Mouse (Mus musculus) MEL (cell line): ENCODE measurements around the gene Prkcg. TPM values are rescaled to one million over a fixed set of nuclear protein-coding genes. Genes with fewer than 3 reads are reported as not detected.

ENCODE experiments used
- DNase-seq: peaks from one replicate; pipeline ENCODE4 v3.0.0; 2011; ENCODE audit warnings: low read depth, low spot score
- H3K27ac ChIP-seq: 2 replicates; pipeline ENCODE4 v1.5.1; 2012; ENCODE audit warnings: low read depth, mild to moderate bottlenecking, control low read depth, low read length, moderate library complexity; ENCODE audit not compliant: control insufficient read depth
- H3K27me3 ChIP-seq, 2 experiments: fragments of 150-350 bp in 1 of 2; sonication (generic) in 1 of 2; 2 replicates each; pipeline ENCODE4 v1.6.1; 2012; ENCODE audit warnings: low read length in 2 of 2, mild to moderate bottlenecking in 2 of 2, improper control_type of control experiment in 1 of 2, moderate library complexity in 1 of 2; ENCODE audit not compliant: insufficient read depth in 2 of 2, control insufficient read depth in 1 of 2
- H3K36me3 ChIP-seq, 2 experiments: 2 replicates each; pipeline ENCODE4 v1.6.1; 2012 to 2014; ENCODE audit warnings: low read length in 2 of 2, improper control_type of control experiment in 1 of 2, inconsistent platforms in 1 of 2, mild to moderate bottlenecking in 1 of 2; ENCODE audit not compliant: insufficient read depth in 2 of 2, control insufficient read depth in 1 of 2
- H3K4me1 ChIP-seq, 2 experiments: fragments of 150-350 bp in 1 of 2; sonication (generic) in 1 of 2; 2 replicates each; pipeline ENCODE4 v1.6.1; 2012; ENCODE audit warnings: low read length in 2 of 2, improper control_type of control experiment in 1 of 2, mild to moderate bottlenecking in 1 of 2; ENCODE audit not compliant: insufficient read depth in 2 of 2, control insufficient read depth in 1 of 2
- H3K4me3 ChIP-seq, 2 experiments: fragments of 150-350 bp in 1 of 2; sonication (generic) in 1 of 2; 2 replicates each; pipeline ENCODE4 v1.5.1; 2012; ENCODE audit warnings: low read depth in 2 of 2, low read length in 2 of 2, mild to moderate bottlenecking in 2 of 2, moderate library complexity in 2 of 2, control low read depth in 1 of 2, improper control_type of control experiment in 1 of 2; ENCODE audit not compliant: control insufficient read depth in 1 of 2, insufficient read depth in 1 of 2
- H3K79me2 ChIP-seq: 2 replicates; pipeline ENCODE4 v1.6.1; 2012; ENCODE audit warnings: mild to moderate bottlenecking, low read length, moderate library complexity; ENCODE audit not compliant: control insufficient read depth, poor library complexity, insufficient read depth
- H3K9ac ChIP-seq: 2 replicates; pipeline ENCODE4 v1.6.1; 2012; ENCODE audit warnings: low read depth, mild to moderate bottlenecking, control low read depth, low read length, moderate library complexity; ENCODE audit not compliant: control insufficient read depth, poor library complexity, severe bottlenecking
- H3K9me3 ChIP-seq: fragments of 150-350 bp; sonication (generic); replicated peaks from 2 replicates; pipeline ENCODE4 v1.6.1; 2012; ENCODE audit warnings: mild to moderate bottlenecking, low read length, improper control_type of control experiment, moderate library complexity; ENCODE audit not compliant: insufficient read depth
- CHD2 ChIP-seq: IDR thresholded peaks from 2 replicates; pipeline ENCODE4 v1.6.1; 2011; ENCODE audit warnings: low read length, improper control_type of control experiment
- ELF1 ChIP-seq: IDR thresholded peaks from 2 replicates; pipeline ENCODE4 v1.6.1; 2014; ENCODE audit warnings: low read depth, mild to moderate bottlenecking, inconsistent platforms, low read length, improper control_type of control experiment, moderate library complexity
- ETS1 ChIP-seq: IDR thresholded peaks from 2 replicates; pipeline ENCODE4 v1.6.1; 2012; ENCODE audit warnings: low read depth, mild to moderate bottlenecking, inconsistent platforms, low read length, improper control_type of control experiment, moderate library complexity
- HCFC1 ChIP-seq: IDR thresholded peaks from 2 replicates; pipeline ENCODE4 v1.6.1; 2012; ENCODE audit warnings: low read depth, mild to moderate bottlenecking, inconsistent platforms, low read length, improper control_type of control experiment, moderate library complexity
- JUND ChIP-seq: IDR thresholded peaks from 2 replicates; pipeline ENCODE4 v1.6.1; 2011; ENCODE audit warnings: low read depth, mild to moderate bottlenecking, improper control_type of control experiment, low read length
- KAT2A ChIP-seq: conservative IDR thresholded peaks from 2 replicates; pipeline ENCODE4 v1.6.1; 2012; ENCODE audit warnings: low read depth, low read length, improper control_type of control experiment, inconsistent platforms
- MAFK ChIP-seq: IDR thresholded peaks from 2 replicates; pipeline ENCODE4 v1.6.1; 2011; ENCODE audit warnings: low read depth, mild to moderate bottlenecking, low read length, improper control_type of control experiment, borderline replicate concordance
- MAX ChIP-seq: IDR thresholded peaks from 2 replicates; pipeline ENCODE4 v1.6.1; 2011; ENCODE audit warnings: low read length, improper control_type of control experiment
- MXI1 ChIP-seq: IDR thresholded peaks from 2 replicates; pipeline ENCODE4 v1.6.1; 2011; ENCODE audit warnings: mild to moderate bottlenecking, low read depth, low read length, improper control_type of control experiment
- MYC ChIP-seq: IDR thresholded peaks from 2 replicates; pipeline ENCODE4 v1.6.1; 2011; ENCODE audit warnings: low read depth, mild to moderate bottlenecking, low read length, improper control_type of control experiment, moderate library complexity
- NELFE ChIP-seq: IDR thresholded peaks from 2 replicates; pipeline ENCODE4 v1.6.1; 2011; ENCODE audit warnings: low read depth, low read length, improper control_type of control experiment
- NRF1 ChIP-seq: IDR thresholded peaks from 2 replicates; pipeline ENCODE4 v1.6.1; 2014; ENCODE audit warnings: low read depth, mild to moderate bottlenecking, inconsistent platforms, low read length, improper control_type of control experiment, moderate library complexity; ENCODE audit not compliant: poor library complexity, insufficient read depth, severe bottlenecking
- POLR2A ChIP-seq, 2 experiments: IDR thresholded peaks; 2 replicates each; pipeline ENCODE4 v1.6.1; 2011 to 2012; ENCODE audit warnings: low read length in 2 of 2, mild to moderate bottlenecking in 2 of 2, control low read depth in 1 of 2, improper control_type of control experiment in 1 of 2, low read depth in 1 of 2, moderate library complexity in 1 of 2; ENCODE audit not compliant: control insufficient read depth in 1 of 2, insufficient read depth in 1 of 2, poor library complexity in 1 of 2
- POLR2AphosphoS2 ChIP-seq: IDR thresholded peaks from 2 replicates; pipeline ENCODE4 v1.6.1; 2011; ENCODE audit warnings: low read length, improper control_type of control experiment
- RCOR1 ChIP-seq: IDR thresholded peaks from 2 replicates; pipeline ENCODE4 v1.6.1; 2012; ENCODE audit warnings: low read depth, mild to moderate bottlenecking, inconsistent platforms, low read length, improper control_type of control experiment
- SIN3A ChIP-seq: IDR thresholded peaks from 2 replicates; pipeline ENCODE4 v1.6.1; 2012; ENCODE audit warnings: low read length, improper control_type of control experiment, inconsistent platforms
- TBP ChIP-seq: IDR thresholded peaks from 2 replicates; pipeline ENCODE4 v1.8.0; 2011; ENCODE audit warnings: low read depth, low read length, improper control_type of control experiment
- TCF12 ChIP-seq: IDR thresholded peaks from 2 replicates; pipeline ENCODE4 v1.6.1; 2014; ENCODE audit warnings: low read depth, mild to moderate bottlenecking, inconsistent platforms, low read length, improper control_type of control experiment, moderate library complexity
- UBTF ChIP-seq: IDR thresholded peaks from 2 replicates; pipeline ENCODE4 v1.6.1; 2012; ENCODE audit warnings: low read depth, mild to moderate bottlenecking, inconsistent platforms, low read length, improper control_type of control experiment, moderate library complexity, borderline replicate concordance; ENCODE audit not compliant: insufficient read depth
- ZC3H11A ChIP-seq: IDR thresholded peaks from 2 replicates; pipeline ENCODE4 v1.6.1; 2012; ENCODE audit warnings: low read depth, mild to moderate bottlenecking, inconsistent platforms, low read length, improper control_type of control experiment
- ZKSCAN1 ChIP-seq: IDR thresholded peaks from 2 replicates; pipeline ENCODE4 v1.6.1; 2012; ENCODE audit warnings: low read depth, mild to moderate bottlenecking, inconsistent platforms, low read length, improper control_type of control experiment, moderate library complexity
- polyA plus RNA-seq, 2 experiments: library from polyadenylated mRNA; stranded (reverse) in 1 of 2; unstranded in 1 of 2; fragments of >175 nt in 1 of 2; fragments of >200 nt in 1 of 2; gene quantifications; 2 replicates each; pipeline versions ENCODE4 v1.2.1 to v1.2.4; 2012; ENCODE audit warnings: low replicate concordance in 2 of 2, low read depth in 1 of 2; ENCODE audit not compliant: insufficient read length in 2 of 2, insufficient read depth in 1 of 2, missing spikeins in 1 of 2
- total RNA-seq: library from RNA; depleted of rRNA; stranded (reverse); fragments of 300-350 nt; gene quantifications from 2 replicates; pipeline ENCODE4 v1.2.3, GENCODE M21; 2012

The Prkcg gene
- total and polyA plus RNA-seq, 3 experiments, result 0.10 TPM; not detected in 2

DNA sequence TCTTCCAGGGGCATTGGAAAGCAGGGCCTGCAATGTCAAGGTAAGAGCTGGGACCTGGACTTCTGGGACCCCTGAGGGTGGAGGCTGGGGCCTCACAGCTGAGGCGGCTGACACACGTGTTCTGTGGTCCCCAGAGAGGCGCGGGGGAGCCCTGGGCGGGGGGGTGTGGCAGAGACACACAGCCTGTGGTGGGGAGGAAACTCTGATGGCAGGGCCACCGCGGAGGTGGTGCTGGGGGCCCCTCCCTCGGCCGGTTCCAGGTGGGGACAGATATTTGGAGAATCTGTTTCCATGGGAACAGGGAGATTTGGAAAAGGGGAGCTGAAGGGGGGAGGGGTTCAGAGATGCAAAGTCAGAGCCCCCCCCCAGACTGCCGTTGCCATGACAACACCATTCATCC lies 15.3 kb downstream of the Prkcg start:
- H3K4me3 ChIP-seq, result no peak overlapping the region
- no peak for TF ChIP-seq NELFE
- TF ChIP-seq ETS1, result no peak
- TF ChIP-seq POLR2AphosphoS2, result no peak
- TF ChIP-seq ZC3H11A, result no peak
- no peak for TF ChIP-seq MAX
- H3K79me2 ChIP-seq, result no peaks in the 10 kb centered on the region
- H3K9me3 ChIP-seq, result no peaks in the 10 kb centered on the region
- no peak overlapping the region for H3K9ac ChIP-seq
- H3K27ac ChIP-seq, result no peak overlapping the region
- peaks cover 0 to 2% of the 10 kb centered on the region in 2 experiments; a peak in 2 of 4 replicates for H3K27me3 ChIP-seq
- no peak for DNase-seq
- no peaks in the 10 kb centered on the region for H3K4me1 ChIP-seq
- no peaks in the 10 kb centered on the region for H3K36me3 ChIP-seq

DNA sequence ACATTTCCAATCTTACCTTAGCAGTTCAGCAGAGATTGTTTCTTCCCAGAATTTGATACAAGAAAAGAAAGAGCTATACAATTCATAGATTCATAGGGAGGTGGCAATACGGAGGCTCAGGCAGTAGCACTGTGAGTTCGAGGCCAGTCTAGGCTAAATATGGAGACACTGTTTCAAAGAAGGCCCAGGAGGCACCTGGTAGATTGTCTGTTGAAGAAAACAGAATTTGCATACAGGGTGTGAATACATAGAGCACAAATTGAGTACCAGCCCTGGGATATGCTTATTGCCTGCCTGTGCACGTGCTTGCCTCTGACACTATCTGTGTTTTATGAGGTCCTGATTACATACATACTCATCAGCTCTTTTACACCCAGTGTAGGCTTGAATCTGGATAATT lies 17.4 kb downstream of the Prkcg start:
- DNase-seq, result no peak
- TF ChIP-seq NELFE (no peak), HCFC1 (no peak), POLR2A (IDR thresholded peaks at IDR 0.05; ENCODE audit: control insufficient read depth in 1 of 2, insufficient read depth in 1 of 2, low read depth in 1 of 2, low read length in 2 of 2, poor library complexity in 1 of 2) (no peak), TBP (no peak), NRF1 (no peak), ZKSCAN1 (no peak)
- TF ChIP-seq, all 39 proteins: peak for 0
- no peak overlapping the region for H3K27ac ChIP-seq
- peaks cover 0 to 2% of the 10 kb centered on the region in 2 experiments; a peak in 2 of 4 replicates for H3K27me3 ChIP-seq
- H3K4me1 ChIP-seq, result no peaks in the 10 kb centered on the region
- H3K79me2 ChIP-seq, result no peaks in the 10 kb centered on the region
- no peak overlapping the region for H3K4me3 ChIP-seq
- no peak overlapping the region for H3K9ac ChIP-seq
- H3K9me3 ChIP-seq, result no peaks in the 10 kb centered on the region
- H3K36me3 ChIP-seq, result no peaks in the 10 kb centered on the region

DNA sequence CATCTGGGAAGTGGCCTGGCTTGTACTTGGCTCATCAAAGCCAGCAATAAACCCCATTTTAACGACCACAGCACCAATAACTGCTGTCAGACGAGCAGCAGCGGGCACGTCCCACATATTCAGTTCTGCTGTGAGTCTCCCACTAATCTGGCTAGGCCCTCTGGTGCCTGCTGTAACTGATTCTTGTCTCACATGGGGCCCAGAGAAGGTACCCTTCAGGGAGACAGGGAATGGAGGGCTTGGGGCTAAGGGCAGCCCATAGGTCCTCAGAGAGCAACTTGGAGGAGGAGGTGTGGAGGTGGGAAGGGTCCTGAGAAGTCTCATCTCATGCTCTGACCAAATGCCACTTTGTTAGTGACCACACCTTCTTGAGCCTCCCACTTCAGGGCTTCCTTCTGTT lies 19.7 kb downstream of the Prkcg start:
- Histone ChIP-seq H3K27me3 (peaks cover 0 to 4% of the 10 kb centered on the region in 2 experiments; a peak in 2 of 4 replicates), H3K9ac (no peak overlapping the region), H3K4me3 (no peak overlapping the region), H3K4me1 (no peaks in the 10 kb centered on the region), H3K27ac (no peak overlapping the region), H3K36me3 (no peaks in the 10 kb centered on the region), H3K79me2 (no peaks in the 10 kb centered on the region), H3K9me3 (no peaks in the 10 kb centered on the region)
- no peak for DNase-seq
- TF ChIP-seq KAT2A (no peak), UBTF (no peak), MYC (no peak), ELF1 (no peak), CHD2 (no peak), MXI1 (no peak), JUND (no peak), NELFE (no peak), SIN3A (no peak), TCF12 (no peak), MAFK (no peak), RCOR1 (no peak), ZKSCAN1 (no peak)
